Mouse (Mus musculus) activated CD4-positive, CD25-positive, alpha-beta regulatory T cell (primary cell): ENCODE measurements around the gene Lrrn1. TPM values are rescaled to one million over a fixed set of nuclear protein-coding genes. Genes with fewer than 3 reads are reported as not detected.

Source experiments
- polyA plus RNA-seq, 2 experiments: library from polyadenylated mRNA; unstranded; fragments of 100-300 nt; shearing (Covaris generic); gene quantifications; one replicate each; pipeline ENCODE4 v1.2.1; 2017

The Lrrn1 gene
- not detected for polyA plus RNA-seq

DNA sequence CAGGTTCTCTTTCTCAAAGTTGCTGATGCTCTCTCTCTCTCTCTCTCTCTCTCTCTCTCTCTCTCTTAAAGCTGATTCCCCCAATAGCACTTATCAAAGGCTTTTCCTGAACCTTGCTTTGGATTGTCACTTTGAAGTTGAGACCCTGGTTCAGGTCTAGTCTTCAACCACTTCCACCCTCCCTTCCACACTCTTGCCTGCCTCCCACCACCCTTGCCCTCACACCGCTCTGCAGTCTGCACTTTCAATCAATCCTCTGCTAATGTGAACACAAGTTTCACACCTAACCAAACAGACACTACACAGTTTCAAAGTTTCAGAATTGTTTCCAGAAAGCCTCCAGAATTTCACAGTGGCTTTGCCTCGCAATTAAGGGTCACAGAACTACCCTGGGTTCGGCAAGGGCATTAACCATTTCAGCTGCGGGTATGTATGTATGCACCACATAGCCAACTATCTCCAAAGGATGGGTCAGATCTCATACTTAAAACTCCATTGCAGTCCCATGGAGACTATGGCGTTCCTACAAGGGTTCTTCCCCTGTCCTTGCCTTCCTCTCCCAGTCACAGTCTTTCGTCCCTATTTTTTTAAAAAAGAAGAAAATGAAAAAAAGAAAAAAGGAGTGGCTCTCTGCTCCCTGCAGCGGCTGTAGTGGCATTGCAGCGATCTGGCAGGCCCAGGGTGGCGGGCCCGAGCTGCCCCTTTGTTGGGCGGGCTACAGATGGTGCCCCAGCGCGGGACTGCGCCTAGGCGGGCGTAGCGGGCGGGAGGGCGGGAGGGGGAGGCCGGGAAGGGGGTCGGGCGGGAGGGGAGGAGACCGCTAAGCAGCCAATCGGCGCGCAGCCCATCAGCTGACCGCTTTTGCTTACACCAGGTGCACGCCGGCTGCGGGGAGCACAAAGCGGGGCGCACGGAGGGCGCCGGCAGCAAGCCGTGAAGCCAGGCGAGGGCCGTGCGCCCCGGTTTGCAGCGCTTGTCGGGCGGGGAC is at the start of gene Lrrn1:
Lrrn1 (plus strand) TSS at position 892 of the 988 bp plus-strand sequence.

